Mouse (Mus musculus): Measurements from ENCODE around the gene Sbk2.
A peak's percentile ranks its signal among the peaks of the same experiment; 100 is the strongest.

DNA sequence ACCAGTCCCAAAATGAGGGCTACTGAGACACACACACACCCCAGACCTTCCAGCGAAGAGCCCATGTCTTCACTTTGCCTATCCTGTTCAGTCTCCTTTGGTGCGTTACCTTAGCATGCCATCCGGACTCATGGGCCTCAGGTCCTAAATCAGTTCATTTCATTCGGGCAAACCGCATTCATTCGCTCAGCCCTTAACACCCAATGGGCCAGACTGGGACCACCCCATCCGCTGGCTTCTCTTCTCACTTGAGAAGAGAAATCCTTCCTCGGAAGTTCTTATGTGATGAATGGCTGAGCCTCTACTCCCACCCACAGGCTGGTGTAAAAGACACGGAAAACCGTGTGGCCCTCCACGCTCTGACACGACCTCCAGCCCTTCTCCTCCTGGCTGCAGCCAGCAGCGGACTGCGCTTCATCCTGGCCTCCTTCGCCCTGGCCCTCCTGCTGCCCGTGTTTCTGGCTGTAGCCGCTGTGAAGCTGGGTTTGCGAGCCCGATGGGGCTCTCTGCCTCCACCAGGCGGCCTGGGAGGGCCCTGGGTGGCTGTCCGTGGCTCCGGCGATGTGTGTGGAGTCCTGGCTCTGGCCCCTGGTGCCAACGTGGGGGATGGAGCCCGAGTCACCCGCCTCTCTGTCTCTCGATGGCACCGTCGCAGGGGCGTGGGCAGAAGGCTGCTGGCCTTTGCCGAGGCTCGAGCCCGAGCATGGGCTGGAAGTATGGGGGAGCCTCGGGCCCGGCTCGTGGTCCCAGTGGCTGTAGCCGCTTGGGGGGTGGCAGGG lies 40.4 kb downstream of the Sbk2 start:
- TF ChIP-seq POLR2A (IDR thresholded peaks at IDR 0.05; ENCODE audit: extremely low read depth, insufficient read depth, low read length): no peak; the same call in 1 of the 2 replicates
- TF ChIP-seq CTCF (IDR thresholded peaks at IDR 0.05; ENCODE audit: extremely low read depth, insufficient read depth, low read length): peak; percentile 24; the same call in 1 of the 2 replicates
